Mouse (Mus musculus) testis, postnatal 10 days (tissue): ENCODE measurements around the gene Zc3h7b.
A peak's percentile ranks its signal among the peaks of the same experiment; 100 is the strongest.
"Not testable (repeated sequence)": the region's sequence is repeated elsewhere in the genome, so short reads cannot be mapped to it uniquely, and the experiment has no call there.

Experiments used
- DNase-seq: peaks from one replicate; pipeline ENCODE4 v3.0.0; 2021; ENCODE audit warnings: low spot score

Zc3h7b gene

DNA sequence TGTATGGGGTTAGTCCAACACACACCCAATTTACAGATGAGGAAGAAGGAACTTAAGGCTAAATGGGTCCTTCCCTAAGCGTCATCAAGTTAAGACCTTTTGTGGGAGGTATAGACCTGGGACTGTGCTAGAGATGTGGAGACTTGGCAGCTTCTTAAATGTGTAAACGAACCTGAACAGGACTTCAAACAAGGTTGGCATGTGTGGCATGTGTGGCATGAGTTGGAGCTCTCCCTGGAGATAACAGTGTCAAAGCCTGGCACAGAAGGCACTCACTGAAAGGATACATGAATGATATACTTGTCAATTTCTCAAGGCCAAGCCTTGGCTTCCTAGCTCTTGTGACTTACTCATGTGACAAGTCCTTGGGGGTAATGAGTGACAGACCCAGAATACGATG, 5.6 kb upstream of the Zc3h7b start:
- no peak for DNase-seq

DNA sequence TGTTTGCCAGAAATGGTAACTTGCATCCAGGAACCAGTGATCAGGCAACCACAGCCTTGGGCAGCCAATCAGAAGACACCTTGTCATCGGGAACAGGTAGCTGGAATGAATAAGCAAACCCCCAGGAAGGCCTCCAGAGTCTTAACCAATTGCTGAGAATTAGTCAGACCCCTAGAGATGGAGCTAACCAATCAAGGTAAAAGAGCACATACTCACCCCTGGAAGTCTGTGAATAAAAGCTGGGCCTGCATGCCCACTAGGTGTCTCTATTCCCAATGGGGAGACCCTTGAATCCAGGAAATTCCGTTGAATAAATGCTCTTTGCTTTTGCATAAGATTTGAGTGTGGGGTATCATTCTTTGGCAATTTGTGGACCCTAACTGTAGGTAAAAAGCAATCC, 4.9 kb upstream of the Zc3h7b start:
- DNase-seq: no peak

DNA sequence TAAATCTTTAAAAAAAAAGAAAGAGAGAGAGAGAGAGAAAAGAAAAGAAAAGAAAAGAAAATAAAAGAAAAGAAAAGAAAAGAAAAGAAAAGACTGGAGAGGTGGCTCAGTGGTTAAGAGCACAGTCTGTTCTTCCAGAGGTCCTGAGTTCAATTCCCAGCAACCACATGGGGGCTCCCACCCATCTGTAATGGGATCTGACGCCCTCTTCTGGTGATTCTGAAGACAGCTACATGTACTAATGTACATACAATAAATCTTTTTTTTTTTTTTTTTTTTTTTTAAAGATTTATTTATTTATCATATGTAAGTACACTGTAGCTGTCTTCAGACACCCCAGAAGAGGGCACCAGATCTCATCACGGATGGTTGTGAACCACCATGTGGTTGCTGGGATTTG, 2.5 kb upstream of the Zc3h7b start:
- DNase-seq: not testable (repeated sequence)

DNA sequence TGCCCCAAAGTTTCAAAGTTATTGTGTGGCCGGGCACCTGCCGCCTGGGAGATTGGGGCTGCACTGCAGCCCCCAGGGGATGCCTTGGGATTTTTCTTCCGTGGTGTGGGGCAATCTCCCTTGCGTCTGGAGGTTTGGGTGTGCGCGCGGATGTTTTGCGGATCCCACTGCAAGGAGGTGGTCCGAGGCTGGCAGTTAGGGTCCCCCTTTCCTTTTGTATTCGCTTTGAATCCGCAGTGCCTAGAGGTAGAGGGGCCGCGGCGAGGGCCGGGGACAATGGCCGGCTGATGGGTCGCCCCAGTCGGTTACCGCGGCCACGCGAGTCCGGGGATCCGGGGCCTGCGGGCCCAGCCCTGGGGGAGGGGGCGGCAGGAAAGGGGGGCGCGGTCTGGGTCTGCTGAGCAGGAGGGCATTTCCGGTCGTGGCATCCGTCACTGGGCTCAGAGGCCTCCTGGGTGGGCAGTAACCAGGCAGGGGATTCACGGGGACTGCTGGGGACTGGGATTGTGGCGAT, 801 bp downstream of the Zc3h7b start:
- DNase-seq: peak; percentile 87

DNA sequence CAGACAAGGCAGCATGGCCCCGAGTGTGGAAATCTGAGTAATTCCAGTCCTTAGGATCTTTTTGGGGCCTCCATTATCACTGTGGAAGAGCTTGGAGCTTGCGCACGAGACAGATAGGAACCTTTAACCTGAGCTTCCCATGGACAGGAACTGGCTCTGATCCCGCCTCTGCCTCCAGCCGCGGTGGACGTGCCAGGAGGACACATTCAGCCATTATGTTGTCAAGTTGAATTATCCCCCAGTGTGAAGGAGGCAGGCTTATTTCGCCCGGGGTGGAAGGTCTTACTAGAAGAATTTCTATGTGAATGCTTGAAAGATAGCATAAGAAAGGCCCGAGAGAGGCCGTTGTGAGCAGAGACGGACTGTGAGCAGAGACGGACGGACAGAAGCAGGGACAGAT, 4.9 kb downstream of the Zc3h7b start:
- DNase-seq: no peak

DNA sequence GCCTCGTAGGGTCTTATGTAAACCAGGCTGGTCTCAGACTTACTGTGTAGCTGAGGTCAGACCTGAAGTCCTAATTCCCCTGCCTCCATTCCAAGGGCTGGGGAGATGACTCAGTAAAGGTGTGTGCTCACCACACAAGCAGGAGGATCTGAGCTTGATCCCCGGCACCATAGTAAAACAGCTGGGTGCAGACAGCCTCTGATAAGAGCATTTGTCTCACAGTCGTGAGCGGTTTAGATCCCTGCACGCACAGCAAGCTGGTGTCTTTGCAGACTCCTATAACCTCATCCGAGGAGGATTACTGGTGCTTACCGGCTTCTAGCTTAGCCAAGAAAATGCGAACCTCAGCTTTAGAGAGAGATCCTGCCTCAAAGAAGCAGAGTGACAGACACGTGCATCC, 8.8 kb downstream of the Zc3h7b start:
- DNase-seq: no peak

DNA sequence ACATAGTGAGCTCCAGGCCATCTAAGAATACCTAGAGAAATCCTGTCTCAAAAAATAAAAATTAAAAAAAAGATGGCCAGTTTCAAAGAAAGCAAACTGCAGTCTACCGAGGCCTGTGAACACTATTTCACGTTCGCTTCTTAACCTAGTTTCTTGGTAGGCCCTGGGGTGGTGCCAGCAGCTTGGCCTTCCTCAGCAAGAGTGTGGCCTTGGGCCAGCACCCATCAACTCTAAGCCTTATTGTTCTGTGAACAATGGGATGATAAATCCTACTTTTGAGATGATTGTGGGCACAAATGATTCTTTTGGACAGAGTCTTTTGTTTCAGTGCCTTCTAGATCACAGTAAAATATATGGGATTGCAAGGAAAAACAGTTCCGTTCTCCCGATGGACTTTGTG, 13.8 kb downstream of the Zc3h7b start:
- peak; percentile 84 for DNase-seq

DNA sequence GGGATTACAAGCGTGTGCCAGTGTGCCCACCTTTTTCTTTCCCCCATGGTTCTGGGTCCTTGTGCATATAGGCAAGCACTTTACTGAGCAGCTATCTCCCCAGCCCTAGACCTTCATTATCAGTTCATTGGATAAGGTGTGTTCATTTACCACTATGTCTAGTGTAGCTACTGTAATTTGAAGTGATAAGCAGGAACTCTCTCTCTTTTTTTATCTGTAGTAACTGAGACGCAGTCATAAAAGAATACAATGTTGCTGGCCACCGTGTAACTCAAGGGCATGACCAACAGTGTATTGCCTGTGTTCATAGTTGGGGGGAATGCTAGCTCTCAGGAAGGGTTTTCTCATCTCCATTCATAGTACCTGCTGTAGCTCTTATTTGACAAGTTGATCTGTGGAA, 14.7 kb downstream of the Zc3h7b start:
- DNase-seq: no peak

DNA sequence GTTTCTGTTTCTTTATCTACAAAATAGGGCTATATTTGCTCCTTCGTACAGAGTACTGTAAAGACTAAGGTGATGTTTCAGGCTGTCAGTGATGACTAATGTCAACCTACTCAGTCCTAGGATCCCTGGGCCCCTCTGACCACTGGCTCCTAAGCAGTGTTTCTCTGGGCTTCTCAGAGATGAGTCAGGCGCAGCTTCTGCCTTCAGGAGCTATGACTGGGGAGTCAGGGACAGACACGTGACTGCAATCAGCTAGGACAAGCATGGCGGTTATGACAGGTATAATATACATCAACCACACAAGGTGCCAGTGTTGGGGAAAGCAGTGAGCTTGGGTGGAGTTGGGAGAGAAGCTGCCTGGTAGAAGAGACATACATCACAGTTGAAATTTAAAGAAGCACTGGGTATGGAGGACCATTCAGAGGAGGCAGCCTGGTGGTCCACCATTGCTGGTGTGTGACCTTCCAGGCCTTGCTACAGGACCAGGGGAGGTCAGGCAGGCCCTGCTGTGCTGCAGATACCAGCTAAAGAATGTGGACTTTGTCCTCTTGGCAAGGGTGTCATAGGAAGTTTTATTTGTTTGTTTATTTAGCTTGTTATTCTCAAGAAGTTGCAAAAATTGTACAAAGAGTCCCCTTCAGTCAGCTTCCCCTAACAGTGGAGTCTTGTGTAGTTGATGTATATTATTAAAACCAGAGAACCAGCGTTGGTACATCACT, 15.7 kb downstream of the Zc3h7b start:
- no peak for DNase-seq

DNA sequence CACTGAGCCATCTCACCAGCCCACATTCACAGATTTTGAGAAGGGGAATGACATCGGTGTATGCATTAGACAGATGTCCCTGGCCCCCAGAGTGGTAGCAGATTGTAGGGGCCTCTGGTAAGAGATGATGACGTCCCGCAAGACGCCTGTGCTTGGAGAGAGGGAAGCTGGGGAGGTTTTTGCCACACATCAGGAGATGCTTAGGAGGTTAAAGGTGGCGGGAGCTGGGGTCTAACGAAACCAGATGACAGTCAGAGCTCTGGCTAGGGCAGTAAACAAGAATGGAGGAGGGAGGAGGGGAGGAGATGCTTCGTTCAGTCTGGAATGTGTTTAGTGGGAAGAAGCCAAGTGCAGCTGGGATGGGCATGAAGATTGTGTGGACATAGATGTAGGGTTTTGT, 16.5 kb downstream of the Zc3h7b start:
- no peak for DNase-seq

DNA sequence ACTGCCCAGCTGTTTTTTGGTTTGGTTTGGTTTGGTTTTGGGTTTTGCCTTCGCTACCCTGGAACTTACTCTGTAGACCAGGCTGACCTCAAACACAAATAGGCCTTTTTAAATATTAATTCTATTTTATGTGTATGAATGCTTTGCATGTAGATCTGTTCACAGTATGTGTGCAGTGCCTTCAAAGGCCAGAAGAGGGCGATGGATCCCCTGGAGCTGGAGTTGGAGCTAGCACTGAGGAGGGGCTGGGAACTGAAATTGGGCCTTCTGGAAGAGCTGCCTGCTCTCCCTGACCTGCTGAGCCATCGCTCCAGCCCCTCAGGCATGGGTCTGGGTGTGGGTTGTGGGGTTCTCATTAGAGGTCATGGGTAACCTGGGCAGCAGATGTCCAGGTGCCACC, 17.1 kb downstream of the Zc3h7b start:
- DNase-seq: no peak

DNA sequence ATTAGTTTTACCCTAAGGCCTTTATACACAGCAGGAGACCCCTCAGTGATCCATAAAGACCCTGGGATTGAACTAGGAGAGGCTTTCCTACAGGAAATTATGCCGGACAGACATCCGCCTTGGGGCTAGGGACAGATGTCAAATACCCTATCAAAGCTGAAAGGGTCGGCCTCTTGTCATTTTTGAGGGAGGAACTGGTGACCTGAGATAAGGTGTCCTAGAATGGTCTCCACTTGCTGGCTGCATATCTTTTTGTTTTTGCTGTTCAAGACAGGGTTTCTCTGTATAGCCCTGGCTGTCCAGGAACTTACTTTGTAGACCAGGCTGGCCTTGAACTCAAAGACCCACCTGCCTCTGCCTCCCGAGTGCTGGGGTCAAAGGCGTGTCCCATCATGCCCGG, 19.7 kb downstream of the Zc3h7b start:
- no peak for DNase-seq

DNA sequence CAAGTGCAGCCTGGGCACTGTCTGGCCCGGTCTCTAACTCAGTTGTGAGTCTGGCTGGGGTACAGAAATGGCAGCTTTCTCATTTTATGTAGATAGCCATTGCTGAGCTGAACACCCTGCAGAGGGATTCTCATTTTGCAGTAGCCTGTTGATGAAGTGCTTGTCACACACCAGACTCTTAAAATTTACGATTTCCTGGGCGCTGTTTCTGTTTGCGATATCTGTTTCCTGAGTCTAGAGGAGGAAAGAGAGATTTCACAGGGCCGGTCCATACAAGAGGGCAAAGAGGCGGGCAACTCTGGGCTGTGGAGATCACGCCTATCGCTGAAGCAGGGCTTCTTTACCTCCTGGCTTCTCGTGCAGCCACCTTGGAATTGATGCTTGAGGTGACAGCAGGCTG, 20.8 kb downstream of the Zc3h7b start:
- DNase-seq: no peak

DNA sequence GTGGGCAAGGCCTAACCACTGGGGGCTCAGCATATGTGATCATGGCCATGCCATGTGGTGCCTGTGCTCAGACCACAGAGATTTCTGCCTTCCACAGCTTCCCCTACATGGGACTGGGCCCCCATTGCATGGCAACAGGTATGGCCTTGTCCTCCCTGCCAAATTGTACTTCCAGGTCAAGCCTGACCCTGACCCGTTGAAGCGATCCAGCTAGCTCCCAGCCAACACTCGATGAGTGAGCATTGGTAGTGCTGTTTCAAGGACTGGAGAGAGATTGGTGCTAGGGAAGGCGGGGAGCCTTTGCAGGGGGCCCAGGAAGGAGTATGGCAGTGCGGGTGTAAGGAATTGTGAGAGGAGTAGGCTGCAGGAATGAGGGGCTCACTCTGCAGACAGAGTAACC, 21.6 kb downstream of the Zc3h7b start:
- no peak for DNase-seq

DNA sequence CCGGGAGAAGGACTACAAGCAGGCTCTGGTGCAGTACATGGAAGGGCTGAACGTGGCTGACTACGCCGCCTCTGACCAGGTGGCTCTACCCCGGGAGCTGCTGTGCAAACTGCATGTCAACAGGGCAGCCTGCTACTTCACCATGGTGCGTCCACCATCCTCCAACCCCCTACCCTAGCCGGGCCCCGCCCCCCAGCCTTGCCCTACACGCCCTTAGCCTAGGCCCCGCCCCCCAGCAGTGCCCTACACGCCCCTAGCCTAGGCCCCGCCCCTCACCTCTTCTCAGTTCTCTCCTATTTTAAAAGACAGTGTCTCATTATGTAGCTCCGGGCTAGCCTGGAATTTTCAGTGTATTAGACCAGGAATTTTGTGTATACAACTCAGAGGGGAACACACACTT, 24.2 kb downstream of the Zc3h7b start:
- peak; percentile 71 for DNase-seq

DNA sequence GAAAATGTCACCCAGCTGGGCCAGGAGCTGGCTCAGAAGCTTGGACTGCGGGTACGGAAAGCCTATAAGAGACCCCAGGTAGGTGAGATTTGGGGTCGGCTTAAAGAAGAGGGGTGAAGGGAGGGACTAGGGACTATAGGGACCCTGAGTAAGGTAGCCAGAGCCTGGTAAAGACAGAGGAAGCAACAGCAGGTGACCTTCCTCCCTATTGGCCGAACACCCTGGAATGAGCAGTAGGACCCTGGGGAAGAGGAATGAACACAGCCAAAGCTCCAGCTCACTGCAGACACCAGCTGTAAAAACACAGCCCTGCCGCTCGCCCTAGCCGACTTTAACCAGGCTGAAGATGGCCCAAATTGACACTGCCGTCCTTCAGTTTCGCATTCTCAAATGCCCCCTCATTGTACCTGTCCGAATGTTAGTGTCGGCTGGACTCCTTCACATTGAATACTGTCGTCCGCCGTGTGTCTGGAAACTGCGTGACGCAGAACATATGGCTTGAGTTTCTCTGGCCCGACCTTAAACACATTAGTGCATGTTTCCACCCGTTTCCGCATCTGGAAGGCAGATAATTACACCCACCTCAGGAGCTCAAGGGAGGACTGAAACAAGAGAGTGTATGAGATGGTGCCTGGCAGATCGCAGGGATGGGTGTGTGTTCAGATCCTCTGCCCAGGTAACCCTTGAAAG, 27.7 kb downstream of the Zc3h7b start:
- DNase-seq: no peak

DNA sequence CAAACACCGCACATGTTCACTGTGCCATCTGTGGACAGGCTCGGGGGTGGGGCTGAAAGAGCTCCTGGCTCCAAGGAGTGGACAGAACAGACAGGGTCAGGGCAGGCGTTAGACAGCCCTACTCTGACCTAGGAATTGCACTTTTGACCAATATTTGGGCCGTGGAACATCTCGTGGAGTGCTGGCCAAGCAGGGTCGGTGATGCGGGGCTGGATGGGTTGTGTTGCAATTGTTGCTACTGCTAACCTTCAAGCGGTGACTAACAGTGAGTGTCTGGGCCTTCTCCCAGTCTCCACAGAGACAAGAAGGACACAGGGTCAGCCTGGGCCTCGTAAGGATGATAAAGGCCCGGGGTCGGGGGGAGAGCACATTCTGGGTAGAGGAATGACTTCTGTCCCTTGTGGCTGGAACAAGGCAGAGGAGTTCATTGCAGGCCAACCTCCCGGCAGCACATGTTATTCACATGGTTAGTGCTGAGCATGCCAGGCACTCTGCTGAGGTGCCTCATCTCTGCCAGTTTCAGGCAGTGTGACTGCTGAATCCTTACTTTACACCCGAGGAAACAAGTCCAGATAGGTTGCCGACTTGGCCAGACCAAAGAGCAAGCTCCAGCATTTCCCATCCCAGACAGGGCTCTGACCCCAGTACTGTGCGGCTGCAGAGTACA, 29.8 kb downstream of the Zc3h7b start:
- DNase-seq: no peak

DNA sequence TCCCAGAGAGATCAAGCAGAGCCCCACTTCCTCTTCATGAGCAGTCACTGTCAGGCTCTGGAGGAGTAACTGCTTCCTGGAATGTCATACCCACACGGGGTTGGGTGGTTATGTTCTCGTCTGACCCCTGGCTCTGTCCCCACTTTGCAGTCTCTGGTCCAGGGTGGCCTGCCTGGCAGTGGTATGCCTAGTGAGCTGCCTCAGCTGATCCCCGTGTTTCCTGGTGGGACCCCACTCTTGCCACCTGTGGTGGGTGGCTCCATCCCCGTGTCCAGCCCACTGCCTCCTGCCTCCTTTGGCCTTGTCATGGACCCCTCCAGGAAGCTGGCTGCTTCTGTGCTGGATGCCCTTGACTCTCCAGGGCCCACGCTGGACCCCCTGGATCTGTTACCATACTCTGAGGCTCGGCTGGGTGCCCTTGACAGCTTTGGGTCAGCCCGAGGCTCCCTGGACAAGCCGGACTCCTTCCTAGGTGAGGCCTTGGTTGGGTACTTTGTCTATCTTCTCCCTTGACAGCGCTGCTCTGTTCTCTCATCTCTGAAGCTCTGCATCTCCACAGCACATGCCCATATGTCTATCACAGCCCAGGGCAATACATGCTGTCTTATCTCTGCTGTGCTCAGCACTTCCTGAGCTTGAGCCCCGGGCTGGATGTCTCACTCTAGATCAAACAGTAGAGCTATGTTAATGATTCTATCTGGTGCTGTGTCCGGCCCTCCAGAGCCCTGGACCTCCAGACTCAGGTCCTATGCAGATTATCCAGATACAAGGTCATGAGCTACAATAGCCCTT, 32.0 kb downstream of the Zc3h7b start:
- DNase-seq: no peak

DNA sequence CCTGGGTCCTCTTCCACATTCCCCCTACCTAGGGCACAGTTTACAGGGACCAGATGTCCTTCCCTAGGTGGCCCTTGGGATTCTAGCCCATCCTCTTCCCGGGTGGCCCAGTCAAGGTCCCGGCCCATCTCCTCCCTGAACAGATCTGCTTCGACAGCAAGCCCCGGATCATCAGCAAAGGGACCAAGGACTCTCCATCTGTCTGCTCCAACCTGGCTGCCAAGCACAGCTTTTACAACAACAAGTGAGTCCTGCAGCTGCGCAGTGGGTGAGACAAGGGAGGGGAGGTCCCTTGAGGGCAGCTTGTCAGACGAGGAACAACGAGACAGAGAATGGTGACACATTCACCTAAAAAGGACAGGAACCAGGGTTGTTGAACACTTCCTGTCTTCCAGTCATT, 37.0 kb downstream of the Zc3h7b start:
- DNase-seq: no peak

DNA sequence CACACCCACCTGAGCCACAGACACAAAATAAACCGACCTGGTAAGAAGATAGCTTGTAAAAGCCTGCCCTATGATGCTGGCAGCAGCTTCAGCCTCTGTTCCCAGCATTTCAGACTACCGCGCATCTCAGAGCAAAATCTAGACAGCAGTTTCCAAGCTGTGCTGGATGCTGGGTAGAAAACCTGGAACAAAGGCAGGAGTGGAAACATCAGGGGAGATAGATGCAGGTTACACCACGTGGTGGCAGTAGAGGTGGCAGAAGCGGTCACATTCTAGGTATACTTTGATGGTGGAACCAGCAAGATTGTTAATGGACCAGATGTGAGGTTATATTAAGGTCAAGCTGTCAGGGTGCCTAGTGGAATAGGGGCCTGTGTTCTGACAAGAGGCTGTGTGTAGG, 39.9 kb downstream of the Zc3h7b start:
- no peak for DNase-seq

DNA sequence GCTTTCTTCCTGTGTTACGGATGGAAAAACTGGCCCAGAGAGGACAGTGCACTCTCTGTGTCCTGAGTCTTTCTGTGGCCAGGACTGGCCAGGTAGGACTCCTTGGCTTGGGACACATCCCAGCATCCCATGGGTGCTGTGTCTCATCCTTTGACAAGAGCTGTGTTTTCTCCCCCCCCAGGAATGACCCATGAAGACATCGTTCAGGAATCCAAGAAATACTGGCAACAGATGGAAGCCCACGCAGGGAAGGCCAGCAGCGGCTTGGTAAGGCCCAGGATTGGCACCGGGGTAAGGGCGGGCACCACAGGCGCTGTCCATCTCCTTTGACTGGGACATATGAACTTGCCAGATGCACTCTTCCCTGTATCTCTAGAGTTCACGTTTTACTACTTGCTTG, 40.8 kb downstream of the Zc3h7b start:
- DNase-seq: no peak

DNA sequence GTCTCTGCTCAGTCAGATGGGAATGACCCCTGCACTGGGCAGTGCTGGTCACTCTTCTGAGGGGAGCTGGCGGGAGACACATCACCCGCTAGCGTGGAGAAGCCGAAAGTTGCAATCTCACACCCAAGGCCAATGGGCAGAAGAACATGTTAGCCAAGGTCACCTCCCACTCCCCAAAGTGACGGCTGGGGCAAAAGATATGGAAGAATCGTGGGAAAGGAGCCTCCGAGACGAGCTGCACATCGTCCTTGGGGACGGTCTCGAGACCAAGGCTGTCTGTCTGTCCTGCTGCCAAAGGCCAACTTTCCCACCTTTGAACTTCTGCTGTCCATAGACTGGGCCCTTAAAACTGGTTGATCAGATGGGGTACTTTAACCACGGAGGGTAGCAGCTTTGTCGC, 42.7 kb downstream of the Zc3h7b start:
- DNase-seq: no peak

DNA sequence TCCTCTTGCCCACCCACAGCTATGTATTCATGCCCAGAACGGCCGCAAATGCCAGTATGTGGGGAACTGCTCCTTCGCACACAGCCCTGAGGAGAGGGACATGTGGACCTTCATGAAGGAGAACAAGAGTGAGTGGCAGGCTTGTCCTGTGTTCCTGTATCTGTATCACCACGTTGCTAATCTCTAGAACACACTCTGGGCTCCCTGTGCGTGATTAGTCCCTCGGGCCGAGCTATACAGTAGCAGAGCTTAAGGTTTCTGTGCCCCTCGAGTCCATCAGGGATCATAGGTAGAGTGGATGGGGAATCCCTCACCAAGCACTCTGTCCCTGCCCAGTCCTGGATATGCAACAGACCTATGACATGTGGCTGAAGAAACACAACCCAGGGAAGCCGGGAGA, 47.6 kb downstream of the Zc3h7b start:
- DNase-seq: no peak
